Mouse (Mus musculus): ENCODE results near the gene Crxos. TPM values are rescaled to one million over a fixed set of nuclear protein-coding genes. Genes with fewer than 3 reads are reported as not detected.

The Crxos gene
- polyA plus RNA-seq (2016; fragmentation: Nextera tagmentation; extraction: Ambion mirVana) = not detected in 2 replicates

- H3K4me1 ChIP-seq = no peaks in the 10 kb centered on the region
- no peak within 1 kb of the TSS for H3K4me2 ChIP-seq (replicated peaks)
- H3K27ac ChIP-seq = no peak within 1 kb of the TSS
- H3K9me3 ChIP-seq = no peaks in the 10 kb centered on the region
- ATAC-seq (ENCODE audit: insufficient number of reproducible peaks, insufficient read depth, low FRiP score, low TSS enrichment) = no peak
- H3K36me3 ChIP-seq = no peaks in the 10 kb centered on the region
- 87% methylated on average over 2 of the region's 2 CpGs for WGBS
- H3K27me3 ChIP-seq = no peaks in the 10 kb centered on the region
- H3K9ac ChIP-seq = no peak within 1 kb of the TSS
- no peak within 1 kb of the TSS for H3K4me3 ChIP-seq
These were observed at the start of gene Crxos for GRCm38 (mm10) chr7:15882317-15882716. Crxos (plus strand) TSS chr7:15882617.

GRCm38 (mm10) chr7:15839578-15839977 is 42.8 kb upstream of the Crxos start, which contains the start of gene Obox6:
Obox6 (minus strand) TSS chr7:15839678.
- Histone ChIP-seq H3K27me3 (no peaks in the 10 kb centered on the region), H3K9me3 (peaks cover 15% of the 10 kb centered on the region; the same call in 1 of the 2 replicates), H3K36me3 (no peaks in the 10 kb centered on the region), H3K4me2 (replicated peaks) (no peak within 1 kb of the TSS), H3K27ac (no peak within 1 kb of the TSS), H3K4me3 (no peak within 1 kb of the TSS), H3K9ac (no peak within 1 kb of the TSS), H3K4me1 (no peaks in the 10 kb centered on the region)
- ATAC-seq (ENCODE audit: insufficient number of reproducible peaks, insufficient read depth, low FRiP score, low TSS enrichment) = no peak
- 94% methylated on average over 3 of the region's 3 CpGs for WGBS

GRCm38 (mm10) chr7:15859657-15860056 is 22.8 kb upstream of the Crxos start:
- no peaks in the 10 kb centered on the region for H3K9me3 ChIP-seq
- H3K4me3 ChIP-seq = no peak overlapping the region
- 49% methylated on average over 2 of the region's 2 CpGs for WGBS
- no peaks in the 10 kb centered on the region for H3K36me3 ChIP-seq
- ATAC-seq (ENCODE audit: insufficient number of reproducible peaks, insufficient read depth, low FRiP score, low TSS enrichment) = no peak
- no peak overlapping the region for H3K4me2 ChIP-seq (replicated peaks)
- no peaks in the 10 kb centered on the region for H3K4me1 ChIP-seq
- H3K27ac ChIP-seq = no peak overlapping the region
- H3K9ac ChIP-seq = no peak overlapping the region
- H3K27me3 ChIP-seq = no peaks in the 10 kb centered on the region

- Histone ChIP-seq H3K36me3 (no peaks in the 10 kb centered on the region), H3K27ac (no peak overlapping the region), H3K9me3 (no peaks in the 10 kb centered on the region), H3K4me1 (no peaks in the 10 kb centered on the region), H3K27me3 (no peaks in the 10 kb centered on the region), H3K9ac (no peak overlapping the region), H3K4me3 (no peak overlapping the region), H3K4me2 (replicated peaks) (no peak overlapping the region)
- no peak for ATAC-seq (ENCODE audit: insufficient number of reproducible peaks, insufficient read depth, low FRiP score, low TSS enrichment)
- 55% methylated on average over 4 of the region's 4 CpGs for WGBS
These were observed 18.3 kb upstream of the Crxos start for GRCm38 (mm10) chr7:15864104-15864503.

GRCm38 (mm10) chr7:15879756-15880155 is 2.7 kb upstream of the Crxos start, which contains the start of gene Crx:
Crx (minus strand) TSS chr7:15879968.
- Histone ChIP-seq H3K9ac (no peak within 1 kb of the TSS), H3K4me3 (no peak within 1 kb of the TSS), H3K4me2 (replicated peaks) (no peak within 1 kb of the TSS), H3K27ac (no peak within 1 kb of the TSS), H3K9me3 (no peaks in the 10 kb centered on the region; the same call in 1 of the 2 replicates), H3K36me3 (no peaks in the 10 kb centered on the region), H3K4me1 (no peaks in the 10 kb centered on the region), H3K27me3 (no peaks in the 10 kb centered on the region)
- ATAC-seq (ENCODE audit: insufficient number of reproducible peaks, insufficient read depth, low FRiP score, low TSS enrichment) = no peak
- 41% methylated on average over 4 of the region's 4 CpGs for WGBS

GRCm38 (mm10) chr7:15881388-15881787 is 1.0 kb upstream of the Crxos start:
- Histone ChIP-seq H3K27ac (no peak overlapping the region), H3K9ac (no peak overlapping the region), H3K4me2 (replicated peaks) (no peak overlapping the region), H3K4me1 (no peaks in the 10 kb centered on the region), H3K4me3 (no peak overlapping the region), H3K9me3 (no peaks in the 10 kb centered on the region), H3K36me3 (no peaks in the 10 kb centered on the region), H3K27me3 (no peaks in the 10 kb centered on the region)
- WGBS = 6% methylated on average over 7 of the region's 7 CpGs
- peak; percentile 72 for ATAC-seq (ENCODE audit: insufficient number of reproducible peaks, insufficient read depth, low FRiP score, low TSS enrichment)

GRCm38 (mm10) chr7:15881831-15882230 is 586 bp upstream of the Crxos start:
- H3K27me3 ChIP-seq = no peaks in the 10 kb centered on the region
- H3K4me3 ChIP-seq = no peak overlapping the region
- no peak for ATAC-seq (ENCODE audit: insufficient number of reproducible peaks, insufficient read depth, low FRiP score, low TSS enrichment)
- H3K36me3 ChIP-seq = no peaks in the 10 kb centered on the region
- no peak overlapping the region for H3K9ac ChIP-seq
- H3K27ac ChIP-seq = no peak overlapping the region
- H3K9me3 ChIP-seq = no peaks in the 10 kb centered on the region
- WGBS = 68% methylated on average over 3 of the region's 3 CpGs
- H3K4me2 ChIP-seq (replicated peaks) = no peak overlapping the region
- H3K4me1 ChIP-seq = no peaks in the 10 kb centered on the region

GRCm38 (mm10) chr7:15884127-15884526 is 1.7 kb downstream of the Crxos start:
- ATAC-seq (ENCODE audit: insufficient number of reproducible peaks, insufficient read depth, low FRiP score, low TSS enrichment) = no peak
- Histone ChIP-seq H3K36me3 (no peaks in the 10 kb centered on the region), H3K27me3 (no peaks in the 10 kb centered on the region), H3K9me3 (no peaks in the 10 kb centered on the region), H3K27ac (no peak overlapping the region), H3K4me3 (no peak overlapping the region), H3K4me1 (no peaks in the 10 kb centered on the region), H3K9ac (no peak overlapping the region), H3K4me2 (replicated peaks) (no peak overlapping the region)
- WGBS = 89% methylated on average over 2 of the region's 2 CpGs

- 74% methylated on average over 1 of the region's 1 CpGs for WGBS
- Histone ChIP-seq H3K9me3 (no peaks in the 10 kb centered on the region), H3K9ac (no peak overlapping the region), H3K27me3 (no peaks in the 10 kb centered on the region), H3K27ac (no peak overlapping the region), H3K36me3 (no peaks in the 10 kb centered on the region), H3K4me2 (replicated peaks) (no peak overlapping the region), H3K4me1 (no peaks in the 10 kb centered on the region), H3K4me3 (no peak overlapping the region)
- ATAC-seq (ENCODE audit: insufficient number of reproducible peaks, insufficient read depth, low FRiP score, low TSS enrichment) = no peak
These were observed 11.8 kb downstream of the Crxos start for GRCm38 (mm10) chr7:15894251-15894650.

GRCm38 (mm10) chr7:15901366-15902048 is 19.1 kb downstream of the Crxos start:
- no peak overlapping the region for H3K9ac ChIP-seq
- no peak for ATAC-seq (ENCODE audit: insufficient number of reproducible peaks, insufficient read depth, low FRiP score, low TSS enrichment)
- no peaks in the 10 kb centered on the region for H3K36me3 ChIP-seq
- no peak overlapping the region for H3K4me3 ChIP-seq
- no peak overlapping the region for H3K27ac ChIP-seq
- H3K27me3 ChIP-seq = no peaks in the 10 kb centered on the region
- no peaks in the 10 kb centered on the region for H3K9me3 ChIP-seq
- no peak overlapping the region for H3K4me2 ChIP-seq (replicated peaks)
- no peaks in the 10 kb centered on the region for H3K4me1 ChIP-seq
- WGBS = 79% methylated on average over 9 of the region's 9 CpGs

- no peak overlapping the region for H3K4me3 ChIP-seq
- H3K27me3 ChIP-seq = no peaks in the 10 kb centered on the region
- ATAC-seq (ENCODE audit: insufficient number of reproducible peaks, insufficient read depth, low FRiP score, low TSS enrichment) = no peak
- no peaks in the 10 kb centered on the region for H3K36me3 ChIP-seq
- H3K27ac ChIP-seq = no peak overlapping the region
- 72% methylated on average over 7 of the region's 7 CpGs for WGBS
- H3K4me1 ChIP-seq = no peaks in the 10 kb centered on the region
- no peak overlapping the region for H3K4me2 ChIP-seq (replicated peaks)
- H3K9me3 ChIP-seq = no peaks in the 10 kb centered on the region
- H3K9ac ChIP-seq = no peak overlapping the region
These were observed 23.4 kb downstream of the Crxos start for GRCm38 (mm10) chr7:15905861-15906260.

- WGBS = 73% methylated on average over 1 of the region's 1 CpGs
- Histone ChIP-seq H3K27me3 (no peaks in the 10 kb centered on the region), H3K9ac (no peak overlapping the region), H3K27ac (no peak overlapping the region), H3K4me3 (no peak overlapping the region), H3K36me3 (no peaks in the 10 kb centered on the region), H3K4me1 (no peaks in the 10 kb centered on the region), H3K9me3 (no peaks in the 10 kb centered on the region), H3K4me2 (replicated peaks) (no peak overlapping the region)
- no peak for ATAC-seq (ENCODE audit: insufficient number of reproducible peaks, insufficient read depth, low FRiP score, low TSS enrichment)
These were observed 24.2 kb downstream of the Crxos start for GRCm38 (mm10) chr7:15906602-15907001.
